Mouse (Mus musculus): ENCODE measurements around the gene Dcun1d3. TPM values are rescaled to one million over a fixed set of nuclear protein-coding genes. Genes with fewer than 3 reads are reported as not detected.

Gene Dcun1d3
- total and polyA plus RNA-seq, 2 experiments from 2014 or later: 10.0 to 14.6 TPM

- DNase-seq (ENCODE audit: low spot score) (peak; percentile 14), ATAC-seq (ENCODE audit: low FRiP score) (no peak)
- no peak overlapping the region for H3K27ac ChIP-seq (ENCODE audit: low read depth, low read length)
- H3K4me1 ChIP-seq (ENCODE audit: insufficient read depth, low read length): no peaks in the 10 kb centered on the region
- no peaks in the 10 kb centered on the region for H3K27me3 ChIP-seq (ENCODE audit: insufficient read depth, low read length)
- H3K9me3 ChIP-seq (ENCODE audit: low read length): no peaks in the 10 kb centered on the region
- H3K9ac ChIP-seq (replicated peaks; ENCODE audit: low read length, poor library complexity, severe bottlenecking): no peak overlapping the region
- H3K4me3 ChIP-seq (ENCODE audit: low read depth, low read length): no peak overlapping the region
- TF ChIP-seq CTCF (IDR thresholded peaks at IDR 0.05): no peak
- no peaks in the 10 kb centered on the region for H3K36me3 ChIP-seq (ENCODE audit: insufficient read depth, low read length)
- 48% methylated on average over 2 of the region's 2 CpGs for WGBS
- H3K4me2 ChIP-seq (ENCODE audit: low read depth, low read length, poor library complexity, severe bottlenecking): no peak overlapping the region
Observed at GRCm38 (mm10) chr7:119920457-119920856, 24.4 kb upstream of the Dcun1d3 start.

- Histone ChIP-seq H3K27ac (ENCODE audit: low read depth, low read length) (no peak overlapping the region), H3K9ac (replicated peaks; ENCODE audit: low read length, poor library complexity, severe bottlenecking) (no peak overlapping the region), H3K4me1 (ENCODE audit: insufficient read depth, low read length) (no peaks in the 10 kb centered on the region), H3K27me3 (ENCODE audit: insufficient read depth, low read length) (no peaks in the 10 kb centered on the region), H3K4me3 (ENCODE audit: low read depth, low read length) (no peak overlapping the region), H3K36me3 (ENCODE audit: insufficient read depth, low read length) (no peaks in the 10 kb centered on the region), H3K9me3 (ENCODE audit: low read length) (no peaks in the 10 kb centered on the region), H3K4me2 (ENCODE audit: low read depth, low read length, poor library complexity, severe bottlenecking) (no peak overlapping the region)
- DNase-seq (ENCODE audit: low spot score) (no peak), ATAC-seq (ENCODE audit: low FRiP score) (no peak)
- 83% methylated on average over 3 of the region's 3 CpGs for WGBS
- no peak for TF ChIP-seq CTCF (IDR thresholded peaks at IDR 0.05)
Observed at GRCm38 (mm10) chr7:119911727-119912126, 15.6 kb upstream of the Dcun1d3 start.

- no peak overlapping the region for H3K27ac ChIP-seq (ENCODE audit: low read depth, low read length)
- no peak for TF ChIP-seq CTCF (IDR thresholded peaks at IDR 0.05)
- no peaks in the 10 kb centered on the region for H3K27me3 ChIP-seq (ENCODE audit: insufficient read depth, low read length)
- WGBS: 92% methylated on average over 3 of the region's 3 CpGs
- no peaks in the 10 kb centered on the region for H3K36me3 ChIP-seq (ENCODE audit: insufficient read depth, low read length)
- no peak for ATAC-seq (ENCODE audit: low FRiP score)
- DNase-seq (ENCODE audit: low spot score): no peak
- no peak overlapping the region for H3K9ac ChIP-seq (replicated peaks; ENCODE audit: low read length, poor library complexity, severe bottlenecking)
- H3K9me3 ChIP-seq (ENCODE audit: low read length): no peaks in the 10 kb centered on the region
- H3K4me1 ChIP-seq (ENCODE audit: insufficient read depth, low read length): no peaks in the 10 kb centered on the region
- no peak overlapping the region for H3K4me2 ChIP-seq (ENCODE audit: low read depth, low read length, poor library complexity, severe bottlenecking)
- no peak overlapping the region for H3K4me3 ChIP-seq (ENCODE audit: low read depth, low read length)
Observed at GRCm38 (mm10) chr7:119906523-119907215, 10.6 kb upstream of the Dcun1d3 start.

- Histone ChIP-seq H3K36me3 (ENCODE audit: insufficient read depth, low read length) (no peaks in the 10 kb centered on the region), H3K27me3 (ENCODE audit: insufficient read depth, low read length) (no peaks in the 10 kb centered on the region), H3K9ac (replicated peaks; ENCODE audit: low read length, poor library complexity, severe bottlenecking) (no peak overlapping the region), H3K27ac (ENCODE audit: low read depth, low read length) (no peak overlapping the region), H3K4me1 (ENCODE audit: insufficient read depth, low read length) (no peaks in the 10 kb centered on the region), H3K4me2 (ENCODE audit: low read depth, low read length, poor library complexity, severe bottlenecking) (no peak overlapping the region), H3K9me3 (ENCODE audit: low read length) (no peaks in the 10 kb centered on the region), H3K4me3 (ENCODE audit: low read depth, low read length) (no peak overlapping the region)
- ATAC-seq (ENCODE audit: low FRiP score): no peak
- no peak for DNase-seq (ENCODE audit: low spot score)
- no peak for TF ChIP-seq CTCF (IDR thresholded peaks at IDR 0.05)
- WGBS: 61% methylated on average over 3 of the region's 3 CpGs
Observed at GRCm38 (mm10) chr7:119899386-119900057, 3.4 kb upstream of the Dcun1d3 start.

- Histone ChIP-seq H3K4me1 (ENCODE audit: insufficient read depth, low read length) (no peaks in the 10 kb centered on the region), H3K27me3 (ENCODE audit: insufficient read depth, low read length) (no peaks in the 10 kb centered on the region), H3K4me2 (ENCODE audit: low read depth, low read length, poor library complexity, severe bottlenecking) (no peak overlapping the region), H3K4me3 (ENCODE audit: low read depth, low read length) (no peak overlapping the region), H3K9me3 (ENCODE audit: low read length) (no peaks in the 10 kb centered on the region), H3K9ac (replicated peaks; ENCODE audit: low read length, poor library complexity, severe bottlenecking) (no peak overlapping the region), H3K36me3 (ENCODE audit: insufficient read depth, low read length) (no peaks in the 10 kb centered on the region), H3K27ac (ENCODE audit: low read depth, low read length) (no peak overlapping the region)
- no peak for TF ChIP-seq CTCF (IDR thresholded peaks at IDR 0.05)
- DNase-seq (ENCODE audit: low spot score) (no peak), ATAC-seq (ENCODE audit: low FRiP score) (no peak)
- 76% methylated on average over 1 of the region's 1 CpGs for WGBS
Observed at GRCm38 (mm10) chr7:119898247-119898856, 2.3 kb upstream of the Dcun1d3 start.
